Comparison of ENCODE assay signal across 34 mouse cellular contexts in the genomic region with DNA sequence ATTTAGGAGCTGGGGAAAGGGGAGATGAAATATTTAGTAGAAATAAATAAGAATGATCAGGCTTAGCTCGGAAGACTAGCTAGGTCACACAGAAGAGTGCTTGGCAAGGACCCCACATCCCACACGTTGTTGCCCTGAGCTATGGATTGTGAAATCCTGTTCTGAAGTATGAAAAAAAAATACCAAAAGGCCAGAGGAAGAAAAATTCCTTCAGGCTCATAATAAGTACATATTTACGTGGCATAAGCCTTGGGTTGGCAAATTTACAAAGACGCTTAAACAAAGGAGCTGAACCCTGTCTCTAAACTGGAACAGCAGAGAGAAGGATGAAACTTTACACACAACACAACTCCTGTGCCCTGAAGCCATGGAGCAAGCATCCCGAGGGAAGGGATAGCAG. TPM values are rescaled to one million over a fixed set of nuclear protein-coding genes. Genes with fewer than 3 reads are reported as not detected.
A peak's percentile ranks its signal among the peaks of the same experiment; 100 is the strongest.
DNase-seq lines count a peak whose midpoint lies in the region; ATAC-seq and TF ChIP-seq lines count a peak whose summit lies in the region.
"Had no signal": no experiment of that assay in that cellular context is flagged by ENCODE, and none has a peak within 500 bp of the region (broad histone marks: within the 10 kb centered on the region; RNA-seq: fewer than 3 reads in every experiment).

No protein-coding gene starts in this region.

- H3K27me3 ChIP-seq in embryonic facial prominence, embryonic 13.5 days: no peaks in the 10 kb centered on the region
- no peaks in the 10 kb centered on the region for H3K27me3 ChIP-seq in embryonic facial prominence, embryonic 10.5 days (replicated peaks; ENCODE audit: low read depth, poor library complexity, severe bottlenecking)
- no peaks in the 10 kb centered on the region for H3K27me3 ChIP-seq in lung, postnatal 0 days (replicated peaks; ENCODE audit: insufficient read depth, low read length)
- H3K27me3 ChIP-seq in stomach, postnatal 0 days (ENCODE audit: control insufficient read depth, insufficient read depth, low read length): no peaks in the 10 kb centered on the region
- no peaks in the 10 kb centered on the region for H3K27me3 ChIP-seq in intestine, postnatal 0 days (replicated peaks; ENCODE audit: control insufficient read depth, insufficient read depth, low read length)
- H3K27me3 ChIP-seq: forebrain, embryonic 12.5 days; heart, embryonic 12.5 days; limb, embryonic 15.5 days; liver, embryonic 13.5 days; megakaryocyte, embryonic 14.5 days; midbrain, embryonic 13.5 days had no signal

- peak overlapping the region; percentile 48; the same call in 1 of the 2 replicates for H3K27ac ChIP-seq in embryonic facial prominence, embryonic 13.5 days
- no peak overlapping the region for H3K27ac ChIP-seq in embryonic facial prominence, embryonic 10.5 days (replicated peaks)
- no peak overlapping the region for H3K27ac ChIP-seq in lung, postnatal 0 days (ENCODE audit: low read length)
- peak overlapping the region; percentile 53; the same call in 1 of the 2 replicates for H3K27ac ChIP-seq in stomach, postnatal 0 days (replicated peaks)
- no peak overlapping the region for H3K27ac ChIP-seq in intestine, postnatal 0 days (ENCODE audit: low read depth, low read length)
- H3K27ac ChIP-seq: forebrain, embryonic 12.5 days; heart, adult 2 months; hindbrain, embryonic 14.5 days; limb, embryonic 10.5 days; limb, embryonic 15.5 days; liver, embryonic 13.5 days; midbrain, embryonic 13.5 days had no signal

- H3K4me3 ChIP-seq in embryonic facial prominence, embryonic 13.5 days: no peak overlapping the region
- H3K4me3 ChIP-seq in embryonic facial prominence, embryonic 10.5 days: no peak overlapping the region
- H3K4me3 ChIP-seq in lung, postnatal 0 days (ENCODE audit: low read depth, low read length): no peak overlapping the region
- H3K4me3 ChIP-seq in stomach, postnatal 0 days (ENCODE audit: low read depth, low read length): no peak overlapping the region
- H3K4me3 ChIP-seq in intestine, postnatal 0 days (ENCODE audit: low read depth, low read length): no peak overlapping the region
- H3K4me3 ChIP-seq: forebrain, embryonic 12.5 days; heart, adult 2 months; heart, embryonic 12.5 days; limb, embryonic 10.5 days; limb, embryonic 15.5 days; liver, embryonic 13.5 days; megakaryocyte, embryonic 14.5 days; midbrain, embryonic 13.5 days had no signal

- ATAC-seq in embryonic facial prominence, embryonic 13.5 days (ENCODE audit: insufficient number of reproducible peaks, insufficient read depth, low FRiP score, low TSS enrichment, low read depth): no peak
- ATAC-seq in lung, postnatal 0 days: peak; percentile 26
- no peak for ATAC-seq in stomach, postnatal 0 days (ENCODE audit: low FRiP score, low TSS enrichment)
- no peak for ATAC-seq in intestine, postnatal 0 days
- ATAC-seq: midbrain, embryonic 13.5 days had no signal

- no peak overlapping the region for H3K4me2 ChIP-seq in embryonic facial prominence, embryonic 13.5 days
- no peak overlapping the region for H3K4me2 ChIP-seq in lung, postnatal 0 days (replicated peaks; ENCODE audit: low read depth, low read length)
- H3K4me2 ChIP-seq in stomach, postnatal 0 days (replicated peaks; ENCODE audit: low read depth): no peak overlapping the region
- no peak overlapping the region for H3K4me2 ChIP-seq in intestine, postnatal 0 days (replicated peaks; ENCODE audit: low read depth)
- H3K4me2 ChIP-seq: forebrain, embryonic 12.5 days; heart, embryonic 12.5 days; hindbrain, embryonic 14.5 days; limb, embryonic 15.5 days; liver, embryonic 13.5 days; midbrain, embryonic 13.5 days had no signal

- WGBS in embryonic facial prominence, embryonic 13.5 days: 58% methylated on average over 5 of the region's 5 CpGs
- 77% methylated on average over 5 of the region's 5 CpGs for WGBS in embryonic facial prominence, embryonic 10.5 days
- 31% methylated on average over 5 of the region's 5 CpGs for WGBS in lung, postnatal 0 days
- WGBS in stomach, postnatal 0 days: 26% methylated on average over 5 of the region's 5 CpGs
- WGBS in intestine, postnatal 0 days: 70% methylated on average over 5 of the region's 5 CpGs

- no peak for DNase-seq in embryonic facial prominence, embryonic 10.5 days (ENCODE audit: low spot score)
- DNase-seq in urinary bladder, postnatal 14 days (ENCODE audit: low spot score): peak; percentile 30
- DNase-seq in urinary bladder, postnatal 4 days (ENCODE audit: low spot score in 2 of 2): no peak
- peak; percentile 74 for DNase-seq in lung, postnatal 0 days (ENCODE audit: low spot score)
- DNase-seq in stomach, postnatal 0 days (ENCODE audit: low spot score): no peak
- DNase-seq in gastrocnemius, postnatal 10 days: no peak
- DNase-seq: adrenal gland, postnatal 36 days; cerebellum, adult 18-20 months; cerebellum, postnatal 10 days; gastrocnemius, postnatal 36 days; heart, adult 2 months; kidney, adult 11 months; kidney, postnatal 14 days; liver, embryonic 13.5 days had no signal

- H3K36me3 ChIP-seq in embryonic facial prominence, embryonic 13.5 days: no peaks in the 10 kb centered on the region
- H3K36me3 ChIP-seq in embryonic facial prominence, embryonic 10.5 days (replicated peaks): no peaks in the 10 kb centered on the region
- H3K36me3 ChIP-seq in lung, postnatal 0 days (ENCODE audit: insufficient read depth, low read length): no peaks in the 10 kb centered on the region
- H3K36me3 ChIP-seq in stomach, postnatal 0 days (ENCODE audit: control insufficient read depth, insufficient read depth, low read length): no peaks in the 10 kb centered on the region
- no peaks in the 10 kb centered on the region for H3K36me3 ChIP-seq in intestine, postnatal 0 days (ENCODE audit: control insufficient read depth, insufficient read depth)
- H3K36me3 ChIP-seq: forebrain, embryonic 12.5 days; G1E; heart, embryonic 12.5 days; limb, embryonic 10.5 days; limb, embryonic 15.5 days; liver, embryonic 13.5 days; midbrain, embryonic 13.5 days had no signal

- TF ChIP-seq EP300 in lung, postnatal 0 days (IDR thresholded peaks at IDR 0.05): no peak
- no peak for TF ChIP-seq EP300 in stomach, postnatal 0 days (optimal IDR thresholded peaks at IDR 0.05)

- no peak for TF ChIP-seq CTCF in lung, postnatal 0 days (IDR thresholded peaks at IDR 0.05)
- no peak for TF ChIP-seq CTCF in stomach, postnatal 0 days (IDR thresholded peaks at IDR 0.05; ENCODE audit: low read depth)
- TF ChIP-seq CTCF in intestine, postnatal 0 days (IDR thresholded peaks at IDR 0.05; ENCODE audit: low read depth): no peak

- no peak overlapping the region for H3K9ac ChIP-seq in embryonic facial prominence, embryonic 13.5 days
- no peak overlapping the region for H3K9ac ChIP-seq in lung, postnatal 0 days (replicated peaks; ENCODE audit: low read depth)
- H3K9ac ChIP-seq in stomach, postnatal 0 days (ENCODE audit: low read length): no peak overlapping the region
- no peak overlapping the region for H3K9ac ChIP-seq in intestine, postnatal 0 days (ENCODE audit: low read depth, low read length)
- H3K9ac ChIP-seq: forebrain, embryonic 12.5 days; heart, embryonic 12.5 days; hindbrain, embryonic 14.5 days; limb, embryonic 15.5 days; liver, embryonic 13.5 days; midbrain, embryonic 13.5 days had no signal

- peaks cover 4% of the 10 kb centered on the region; the same call in 1 of the 2 replicates for H3K4me1 ChIP-seq in embryonic facial prominence, embryonic 13.5 days
- H3K4me1 ChIP-seq in embryonic facial prominence, embryonic 10.5 days: peaks cover 7% of the 10 kb centered on the region
- H3K4me1 ChIP-seq in lung, postnatal 0 days (ENCODE audit: insufficient read depth, low read depth, low read length): no peaks in the 10 kb centered on the region
- H3K4me1 ChIP-seq in stomach, postnatal 0 days (replicated peaks; ENCODE audit: control insufficient read depth, insufficient read depth): no peaks in the 10 kb centered on the region
- H3K4me1 ChIP-seq in intestine, postnatal 0 days (replicated peaks; ENCODE audit: control insufficient read depth, insufficient read depth, low read length): no peaks in the 10 kb centered on the region
- H3K4me1 ChIP-seq: forebrain, embryonic 12.5 days; heart, embryonic 12.5 days; liver, embryonic 13.5 days; midbrain, embryonic 13.5 days had no signal

- no peaks in the 10 kb centered on the region for H3K9me3 ChIP-seq in embryonic facial prominence, embryonic 13.5 days
- H3K9me3 ChIP-seq in embryonic facial prominence, embryonic 10.5 days: no peaks in the 10 kb centered on the region
- no peaks in the 10 kb centered on the region for H3K9me3 ChIP-seq in lung, postnatal 0 days (ENCODE audit: low read length)
- H3K9me3 ChIP-seq in stomach, postnatal 0 days (ENCODE audit: control insufficient read depth, low read length): no peaks in the 10 kb centered on the region
- no peaks in the 10 kb centered on the region for H3K9me3 ChIP-seq in intestine, postnatal 0 days (ENCODE audit: control insufficient read depth)
- H3K9me3 ChIP-seq: forebrain, embryonic 12.5 days; heart, embryonic 12.5 days; limb, embryonic 10.5 days; limb, embryonic 15.5 days; liver, embryonic 13.5 days; midbrain, embryonic 13.5 days had no signal

RNA-seq across cellular contexts. Expression of gene Arhgap25, which starts 48.3 kb away (rescaled TPM):
- polyA plus RNA-seq in embryonic facial prominence, embryonic 13.5 days (2015; fragmentation: Nextera tagmentation; extraction: Ambion mirVana): 5.7 and 7.1 TPM in 2 replicates
- polyA plus RNA-seq in embryonic facial prominence, embryonic 10.5 days (2016; fragmentation: Nextera tagmentation; extraction: Ambion mirVana): 3.2 and 3.4 TPM in 2 replicates
- polyA plus RNA-seq in lung, postnatal 0 days (2015; fragmentation: Nextera tagmentation; extraction: Ambion mirVana): 9.9 and 10.2 TPM in 2 replicates
- polyA plus RNA-seq in stomach, postnatal 0 days (2015; fragmentation: Nextera tagmentation; extraction: Ambion mirVana): 3.6 and 3.7 TPM in 2 replicates
- 1.5 and 2.1 TPM in 2 replicates for polyA plus RNA-seq in intestine, postnatal 0 days (2015; fragmentation: Nextera tagmentation; extraction: Ambion mirVana)
- 1 to 10 TPM; 3.0 to 3.3 TPM for total RNA-seq in gastrocnemius, postnatal 10 days (2021)

RNA-seq across cellular contexts. Expression of gene Bmp10, which starts 56.0 kb away (rescaled TPM):
- polyA plus RNA-seq in embryonic facial prominence, embryonic 13.5 days (2015; fragmentation: Nextera tagmentation; extraction: Ambion mirVana): not detected in 2 replicates
- not detected in 2 replicates for polyA plus RNA-seq in embryonic facial prominence, embryonic 10.5 days (2016; fragmentation: Nextera tagmentation; extraction: Ambion mirVana)
- polyA plus RNA-seq in lung, postnatal 0 days (2015; fragmentation: Nextera tagmentation; extraction: Ambion mirVana): not detected in 2 replicates
- polyA plus RNA-seq in stomach, postnatal 0 days (2015; fragmentation: Nextera tagmentation; extraction: Ambion mirVana): not detected in 2 replicates
- polyA plus RNA-seq in intestine, postnatal 0 days (2015; fragmentation: Nextera tagmentation; extraction: Ambion mirVana): not detected in 2 replicates
- total RNA-seq in gastrocnemius, postnatal 10 days (2021): not detected
- total RNA-seq: adrenal gland, adult 18-20 months; adrenal gland, postnatal 36 days; common myeloid progenitor, adult 5-6 weeks; gastrocnemius, postnatal 36 days; hematopoietic stem cell, adult 5-6 weeks; left cerebral cortex, adult 8-10 months; monocyte, adult 5-6 weeks had no signal
- polyA plus RNA-seq: brain, embryonic 14.5 days; embryonic facial prominence, embryonic 11.5 days; forebrain, embryonic 12.5 days; G1E; hindbrain, embryonic 14.5 days; kidney, embryonic 14.5 days; limb, embryonic 10.5 days; limb, embryonic 15.5 days; midbrain, embryonic 13.5 days; neural tube, embryonic 14.5 days; testis, adult 2 months had no signal

Comparison
In these comparisons a context has a peak if more than half of its experiments do, and no peak if none do; other contexts are left out.
1. H3K27ac ChIP-seq: peak in embryonic facial prominence, embryonic 13.5 days (single experiment) and stomach, postnatal 0 days (single experiment); none in embryonic facial prominence, embryonic 10.5 days (single experiment), lung, postnatal 0 days (single experiment) and intestine, postnatal 0 days (single experiment).
2. DNase-seq: peak in urinary bladder, postnatal 14 days (single experiment) and lung, postnatal 0 days (single experiment); none in embryonic facial prominence, embryonic 10.5 days (single experiment), urinary bladder, postnatal 4 days (0 of 2), stomach, postnatal 0 days (single experiment) and gastrocnemius, postnatal 10 days (single experiment).